Mouse (Mus musculus): ENCODE measurements around the gene Cdc42se1. TPM values are rescaled to one million over a fixed set of nuclear protein-coding genes. Genes with fewer than 3 reads are reported as not detected.
A peak's percentile ranks its signal among the peaks of the same experiment; 100 is the strongest.
"Not testable (repeated sequence)": the region's sequence is repeated elsewhere in the genome, so short reads cannot be mapped to it uniquely, and the experiment has no call there.

Gene Cdc42se1
- polyA plus RNA-seq, 1 experiment = 128 TPM

DNA sequence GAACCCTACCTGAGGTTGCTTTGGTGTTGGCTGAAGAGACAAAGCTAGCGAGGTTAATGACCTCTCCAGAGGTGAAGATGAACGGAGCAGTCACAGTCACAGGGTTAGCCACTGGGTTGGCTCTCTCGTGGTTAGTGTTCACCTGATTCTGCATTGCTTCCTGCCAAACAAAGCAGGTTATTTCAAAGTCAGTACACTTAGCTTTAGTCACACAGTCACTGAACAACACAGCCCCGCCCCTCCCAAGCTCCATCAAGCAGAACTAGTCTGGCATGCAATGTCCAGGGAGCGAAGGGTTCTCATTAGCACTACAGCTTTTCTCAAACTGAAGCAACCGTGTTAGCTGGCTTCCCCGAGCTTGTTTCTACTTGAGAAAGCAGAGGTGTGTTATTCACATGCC is 28.4 kb upstream of the Cdc42se1 start:
- TF ChIP-seq POLR2A (IDR thresholded peaks at IDR 0.05; ENCODE audit: borderline replicate concordance, low read depth, low read length) = no peak
- no peak for TF ChIP-seq CTCF (IDR thresholded peaks at IDR 0.05; ENCODE audit: low read depth, low read length)
- no peak overlapping the region for H3K27ac ChIP-seq (ENCODE audit: insufficient read depth, low read depth, low read length)
- H3K4me1 ChIP-seq (ENCODE audit: control insufficient read depth, insufficient read depth, low read length) = no peaks in the 10 kb centered on the region
- no peak overlapping the region for H3K4me3 ChIP-seq (ENCODE audit: insufficient read depth, low read length)

DNA sequence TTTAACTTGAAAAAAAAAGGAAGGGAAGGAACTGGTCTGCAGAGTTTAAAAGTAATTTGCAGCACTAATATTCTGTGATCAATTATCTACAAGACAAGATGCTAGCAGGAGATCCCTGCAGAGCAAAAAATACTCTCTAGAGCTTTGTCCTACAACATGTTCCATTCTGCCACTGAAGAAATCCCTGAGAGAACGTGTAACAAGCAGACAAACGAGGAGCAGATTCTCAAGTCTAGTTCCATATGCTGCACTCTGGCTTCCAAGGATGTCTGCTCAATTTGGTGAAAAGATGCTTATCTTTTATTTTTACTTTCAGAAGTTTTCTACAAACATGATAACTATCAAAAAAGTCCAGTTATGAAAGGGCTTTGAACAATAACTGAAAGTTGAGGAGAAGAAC is 28.0 kb upstream of the Cdc42se1 start:
- Histone ChIP-seq H3K4me3 (ENCODE audit: insufficient read depth, low read length) (no peak overlapping the region), H3K4me1 (ENCODE audit: control insufficient read depth, insufficient read depth, low read length) (no peaks in the 10 kb centered on the region)
- TF ChIP-seq POLR2A (IDR thresholded peaks at IDR 0.05; ENCODE audit: borderline replicate concordance, low read depth, low read length) = no peak
- no peak for TF ChIP-seq CTCF (IDR thresholded peaks at IDR 0.05; ENCODE audit: low read depth, low read length)

DNA sequence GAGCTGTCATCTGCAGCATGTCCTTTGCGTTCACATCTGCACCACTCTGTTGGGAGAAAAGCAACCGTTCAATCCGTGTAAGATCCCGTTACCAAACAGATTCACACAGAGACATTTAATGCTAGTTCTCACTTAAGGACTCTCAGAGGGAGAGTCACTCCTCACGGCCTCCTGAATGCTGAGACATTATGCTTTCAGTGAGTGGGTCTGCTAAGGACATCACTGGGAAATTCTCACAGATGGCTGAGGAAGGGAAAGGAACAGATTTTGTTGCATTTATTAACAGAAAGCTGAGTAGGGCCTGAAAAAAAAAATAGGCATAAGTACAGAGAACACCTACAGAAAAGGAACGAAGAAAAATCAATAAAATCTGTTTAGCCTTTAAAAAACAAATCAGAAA is 24.7 kb upstream of the Cdc42se1 start:
- TF ChIP-seq POLR2A (IDR thresholded peaks at IDR 0.05; ENCODE audit: borderline replicate concordance, low read depth, low read length) (no peak), CTCF (IDR thresholded peaks at IDR 0.05; ENCODE audit: low read depth, low read length) (no peak)
- Histone ChIP-seq H3K4me1 (ENCODE audit: control insufficient read depth, insufficient read depth, low read length) (no peaks in the 10 kb centered on the region), H3K27ac (ENCODE audit: insufficient read depth, low read depth, low read length) (no peak overlapping the region), H3K4me3 (ENCODE audit: insufficient read depth, low read length) (no peak overlapping the region)

More for the DNA sequence above, 28.0 kb upstream of the Cdc42se1 start:
- H3K27ac ChIP-seq (ENCODE audit: insufficient read depth, low read depth, low read length) = no peak overlapping the region

DNA sequence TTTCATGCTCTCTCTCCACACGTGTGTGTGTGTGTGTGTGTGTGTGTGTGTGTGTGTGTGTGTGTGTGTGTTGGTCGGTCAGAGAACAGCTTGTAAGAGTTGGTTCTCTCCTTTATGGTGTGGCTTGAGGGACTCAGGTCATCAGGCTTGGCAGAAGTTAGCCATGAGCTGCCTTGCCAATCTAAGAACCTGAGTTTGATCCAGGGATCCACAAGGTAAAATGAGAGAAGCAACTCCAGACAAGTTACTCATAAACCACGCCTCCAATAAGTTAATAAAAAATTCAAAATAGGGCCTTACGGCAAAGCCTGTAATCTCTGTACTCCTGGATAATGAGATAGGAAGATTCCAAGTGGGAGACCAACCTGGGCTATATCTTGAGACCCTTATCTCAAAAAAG is 20.2 kb upstream of the Cdc42se1 start:
- no peak overlapping the region for H3K4me3 ChIP-seq (ENCODE audit: insufficient read depth, low read length)
- H3K4me1 ChIP-seq (ENCODE audit: control insufficient read depth, insufficient read depth, low read length) = no peaks in the 10 kb centered on the region
- no peak overlapping the region for H3K27ac ChIP-seq (ENCODE audit: insufficient read depth, low read depth, low read length)
- TF ChIP-seq CTCF (IDR thresholded peaks at IDR 0.05; ENCODE audit: low read depth, low read length) (no peak), POLR2A (IDR thresholded peaks at IDR 0.05; ENCODE audit: borderline replicate concordance, low read depth, low read length) (no peak)

DNA sequence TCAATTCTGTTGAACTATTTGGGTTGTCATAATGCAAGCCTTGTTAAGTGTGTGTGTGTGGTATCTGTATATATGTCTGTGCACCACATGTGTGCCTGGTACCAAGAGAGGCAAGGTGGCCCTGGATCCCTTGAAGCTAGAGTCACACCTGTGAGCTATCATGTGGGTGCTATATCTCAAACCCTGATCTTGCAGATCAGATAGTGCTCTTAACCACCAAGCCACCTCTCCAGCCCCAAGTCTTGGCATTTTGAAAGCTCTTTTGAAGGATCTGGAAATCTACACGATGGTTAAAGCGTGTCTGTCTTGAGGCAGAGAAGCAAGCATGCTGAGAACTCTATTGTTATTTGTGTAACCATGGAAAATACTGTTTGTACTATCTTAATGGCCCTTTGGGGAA is 17.9 kb upstream of the Cdc42se1 start:
- no peaks in the 10 kb centered on the region for H3K4me1 ChIP-seq (ENCODE audit: control insufficient read depth, insufficient read depth, low read length)
- H3K27ac ChIP-seq (ENCODE audit: insufficient read depth, low read depth, low read length) = no peak overlapping the region
- TF ChIP-seq POLR2A (IDR thresholded peaks at IDR 0.05; ENCODE audit: borderline replicate concordance, low read depth, low read length) (no peak), CTCF (IDR thresholded peaks at IDR 0.05; ENCODE audit: low read depth, low read length) (no peak)
- H3K4me3 ChIP-seq (ENCODE audit: insufficient read depth, low read length) = no peak overlapping the region

DNA sequence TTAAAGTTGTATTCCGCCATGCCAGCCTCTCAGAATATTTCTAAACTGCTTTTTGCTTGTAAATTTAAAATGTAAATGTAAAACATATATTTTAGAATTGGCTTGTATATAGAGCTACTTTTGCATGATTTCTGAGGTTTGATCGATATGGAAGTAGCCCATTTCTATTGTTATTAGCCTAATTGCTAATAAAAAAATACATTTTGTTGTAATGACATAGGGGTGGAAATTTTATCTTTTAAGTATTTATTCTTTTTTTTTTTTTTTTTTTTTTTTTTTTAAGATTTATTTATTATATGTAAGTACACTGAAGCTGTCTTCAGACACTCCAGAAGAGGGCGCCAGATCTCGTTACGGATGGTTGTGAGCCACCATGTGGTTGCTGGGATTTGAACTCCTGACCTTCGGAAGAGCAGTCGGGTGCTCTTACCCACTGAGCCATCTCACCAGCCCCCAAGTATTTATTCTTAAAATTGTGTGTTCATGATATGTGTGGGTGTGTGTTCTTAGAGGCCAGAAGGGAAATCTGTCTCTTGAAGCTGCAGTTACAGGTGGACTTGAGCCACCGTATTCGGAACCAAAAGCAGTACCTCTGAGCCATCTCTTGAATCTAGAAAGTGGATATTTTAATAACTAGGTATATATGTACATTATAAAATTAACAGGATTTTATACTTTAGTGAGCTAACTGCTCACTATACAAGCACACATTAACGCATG is 15.5 kb upstream of the Cdc42se1 start:
- H3K4me3 ChIP-seq (ENCODE audit: insufficient read depth, low read length); H3K27ac ChIP-seq (ENCODE audit: insufficient read depth, low read depth, low read length); H3K4me1 ChIP-seq (ENCODE audit: control insufficient read depth, insufficient read depth, low read length): not testable (repeated sequence)

DNA sequence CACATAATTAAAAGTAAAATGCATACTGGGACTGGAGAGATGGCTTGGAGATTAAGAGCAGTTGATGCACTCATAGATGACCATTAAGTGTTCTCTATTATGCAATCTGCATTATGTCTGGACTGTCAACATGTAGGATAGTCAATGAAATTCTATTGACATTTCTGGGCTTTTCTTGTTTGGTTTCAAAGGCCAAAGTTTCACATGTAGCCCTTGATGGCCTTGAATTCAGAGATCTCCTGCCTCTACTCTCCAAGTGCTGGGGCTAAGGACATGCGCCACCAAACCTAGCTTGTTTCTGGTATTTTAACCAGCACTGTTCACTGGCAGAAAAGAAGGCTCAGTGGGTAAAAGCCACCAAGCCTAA is 14.9 kb upstream of the Cdc42se1 start:
- Histone ChIP-seq H3K4me3 (ENCODE audit: insufficient read depth, low read length) (no peak overlapping the region), H3K4me1 (ENCODE audit: control insufficient read depth, insufficient read depth, low read length) (peaks cover 7% of the 10 kb centered on the region), H3K27ac (ENCODE audit: insufficient read depth, low read depth, low read length) (no peak overlapping the region)
- no peak for TF ChIP-seq CTCF (IDR thresholded peaks at IDR 0.05; ENCODE audit: low read depth, low read length)
- TF ChIP-seq POLR2A (IDR thresholded peaks at IDR 0.05; ENCODE audit: borderline replicate concordance, low read depth, low read length) = no peak

DNA sequence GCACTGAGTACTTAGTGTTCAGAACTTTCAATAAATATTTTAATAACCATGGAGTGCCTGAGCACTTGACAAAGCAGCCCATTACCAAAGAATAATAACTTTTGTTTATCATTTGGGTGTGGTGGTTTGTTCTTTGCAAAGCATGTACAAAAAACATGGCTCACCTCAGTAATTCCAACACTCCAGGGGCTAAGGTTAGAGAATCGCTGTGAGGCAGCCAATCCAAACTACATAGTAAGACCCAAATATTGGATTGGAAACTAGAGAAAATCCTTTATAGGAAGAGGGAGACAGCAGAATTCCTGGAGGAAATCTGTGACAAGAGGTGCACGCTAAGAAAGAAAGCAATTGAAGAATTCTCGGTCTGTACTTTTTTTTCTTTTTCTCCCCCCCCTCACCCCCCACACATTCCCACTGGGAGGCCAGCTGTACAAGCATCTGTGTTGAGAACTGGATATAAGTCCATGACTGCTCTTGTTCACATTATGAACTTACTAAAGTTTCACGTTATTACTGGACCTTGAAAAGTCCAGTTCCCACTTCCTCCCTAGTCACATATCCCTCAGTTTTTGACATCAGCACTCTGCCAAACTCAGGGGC is 11.8 kb upstream of the Cdc42se1 start:
- Histone ChIP-seq H3K27ac (ENCODE audit: insufficient read depth, low read depth, low read length) (peak overlapping the region; percentile 59), H3K4me1 (ENCODE audit: control insufficient read depth, insufficient read depth, low read length) (peaks cover 7% of the 10 kb centered on the region), H3K4me3 (ENCODE audit: insufficient read depth, low read length) (peak overlapping the region; percentile 64)
- TF ChIP-seq POLR2A (IDR thresholded peaks at IDR 0.05; ENCODE audit: borderline replicate concordance, low read depth, low read length) = no peak
- no peak for TF ChIP-seq CTCF (IDR thresholded peaks at IDR 0.05; ENCODE audit: low read depth, low read length)

DNA sequence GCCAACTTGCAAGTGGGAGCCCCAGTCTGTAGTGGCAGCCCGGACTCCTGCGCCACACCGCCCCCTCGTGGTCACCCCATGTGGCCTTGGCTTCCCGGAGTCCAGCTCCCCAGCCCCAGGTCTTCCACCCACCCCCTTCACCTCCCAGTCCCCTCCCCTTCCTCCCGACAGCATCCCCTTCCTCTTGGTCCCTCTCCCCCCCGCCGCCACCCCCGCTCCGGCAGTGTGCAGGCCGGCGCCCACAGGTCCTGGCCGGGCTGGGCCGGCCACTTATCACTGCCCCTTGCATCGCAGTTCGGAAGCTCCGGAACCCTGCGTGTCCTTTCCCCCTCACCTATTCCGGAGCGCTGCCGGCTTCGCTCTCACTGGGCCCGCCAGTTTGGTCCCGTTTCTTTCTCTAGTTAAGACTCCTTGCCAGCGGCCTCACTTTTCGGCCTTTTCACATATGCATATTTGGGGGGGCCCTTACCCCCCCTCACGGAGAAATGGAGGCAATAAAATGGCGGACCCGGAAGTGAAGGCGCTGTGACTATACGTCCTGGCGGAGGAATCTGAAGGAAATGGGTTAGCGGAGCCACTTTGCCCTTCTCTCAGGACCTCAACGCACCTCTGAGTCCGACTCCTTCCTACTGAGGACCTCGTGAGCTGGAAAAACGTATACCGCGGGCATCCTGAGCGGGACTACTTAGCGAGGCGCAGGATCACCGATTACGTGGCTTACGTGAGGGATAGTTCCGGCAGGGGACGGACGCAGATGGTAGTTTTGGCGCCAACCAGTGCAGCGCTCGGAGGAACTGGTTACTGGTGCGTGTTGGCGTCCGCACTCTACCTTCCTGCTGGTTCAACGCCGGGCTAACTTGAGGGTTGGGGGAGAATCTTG is 11.0 kb upstream of the Cdc42se1 start, which contains the start of gene Gabpb2:
Gene Gabpb2 (minus strand): TSS at position 662 of the 880 bp plus-strand sequence.
- Histone ChIP-seq H3K4me3 (ENCODE audit: insufficient read depth, low read length) (peak within 1 kb of the TSS; percentile 74), H3K4me1 (ENCODE audit: control insufficient read depth, insufficient read depth, low read length) (peaks cover 7% of the 10 kb centered on the region), H3K27ac (ENCODE audit: insufficient read depth, low read depth, low read length) (peak within 1 kb of the TSS; percentile 91)
- no peak for TF ChIP-seq POLR2A (IDR thresholded peaks at IDR 0.05; ENCODE audit: borderline replicate concordance, low read depth, low read length)
- peak; percentile 61 for TF ChIP-seq CTCF (IDR thresholded peaks at IDR 0.05; ENCODE audit: low read depth, low read length)

Measured in bone marrow macrophage, adult 2 months (primary cell).